Mouse (Mus musculus) embryonic facial prominence, embryonic 13.5 days (tissue): Measurements from ENCODE around the gene Serinc1. TPM values are rescaled to one million over a fixed set of nuclear protein-coding genes. Genes with fewer than 3 reads are reported as not detected.
"Not testable (repeated sequence)": the region's sequence is repeated elsewhere in the genome, so short reads cannot be mapped to it uniquely, and the experiment has no call there.

ENCODE experiments used
- ATAC-seq: fragments of 200-750 bp; cut with Nextera tagmentation; 2 replicates; pipeline ENCODE4 v1.8.0; 2017; ENCODE audit warnings: low read depth; ENCODE audit not compliant: insufficient number of reproducible peaks, insufficient read depth, low FRiP score, low TSS enrichment
- H3K27ac ChIP-seq: fragments of 300-500 bp; sonication (generic); 2 replicates; pipeline ENCODE4 v1.5.1; 2015; ENCODE audit warnings: moderate library complexity, mild to moderate bottlenecking, inconsistent platforms
- H3K27me3 ChIP-seq: fragments of 300-500 bp; sonication (generic); 2 replicates; pipeline ENCODE4 v1.6.1; 2015; ENCODE audit warnings: mild to moderate bottlenecking, inconsistent platforms
- H3K36me3 ChIP-seq: fragments of 300-500 bp; sonication (generic); 2 replicates; pipeline ENCODE4 v1.6.1; 2015; ENCODE audit warnings: mild to moderate bottlenecking, inconsistent platforms
- H3K4me1 ChIP-seq: fragments of 300-500 bp; sonication (generic); 2 replicates; pipeline ENCODE4 v1.6.1; 2015; ENCODE audit warnings: inconsistent platforms
- H3K4me2 ChIP-seq: fragments of 300-500 bp; sonication (generic); 2 replicates; pipeline ENCODE4 v1.6.1; 2015; ENCODE audit warnings: moderate library complexity, mild to moderate bottlenecking, inconsistent platforms
- H3K4me3 ChIP-seq: fragments of 300-500 bp; sonication (generic); 2 replicates; pipeline ENCODE4 v1.5.1; 2015; ENCODE audit warnings: mild to moderate bottlenecking, inconsistent platforms
- H3K9ac ChIP-seq: fragments of 300-500 bp; sonication (generic); 2 replicates; pipeline ENCODE4 v1.6.1; 2015; ENCODE audit warnings: mild to moderate bottlenecking, inconsistent platforms
- H3K9me3 ChIP-seq: fragments of 300-500 bp; sonication (generic); 2 replicates; pipeline ENCODE4 v1.6.1; 2016; ENCODE audit warnings: inconsistent platforms
- WGBS: fragments of 180-500 bp; shearing (Covaris S2); methylation state at CpG from one replicate; pipeline ENCODE4 v1.1.7; 2015; ENCODE audit warnings: mixed read lengths; 5-methylcytosine and 5-hydroxymethylcytosine counted together
- polyA plus RNA-seq: library from polyadenylated mRNA; unstranded; fragments of >200 nt; fragmentation: Nextera tagmentation; extraction: Ambion mirVana; gene quantifications from 2 replicates; pipeline ENCODE4 v1.2.1, GENCODE M21; 2015

Gene Serinc1
- 159 and 172 TPM in 2 replicates for polyA plus RNA-seq

DNA sequence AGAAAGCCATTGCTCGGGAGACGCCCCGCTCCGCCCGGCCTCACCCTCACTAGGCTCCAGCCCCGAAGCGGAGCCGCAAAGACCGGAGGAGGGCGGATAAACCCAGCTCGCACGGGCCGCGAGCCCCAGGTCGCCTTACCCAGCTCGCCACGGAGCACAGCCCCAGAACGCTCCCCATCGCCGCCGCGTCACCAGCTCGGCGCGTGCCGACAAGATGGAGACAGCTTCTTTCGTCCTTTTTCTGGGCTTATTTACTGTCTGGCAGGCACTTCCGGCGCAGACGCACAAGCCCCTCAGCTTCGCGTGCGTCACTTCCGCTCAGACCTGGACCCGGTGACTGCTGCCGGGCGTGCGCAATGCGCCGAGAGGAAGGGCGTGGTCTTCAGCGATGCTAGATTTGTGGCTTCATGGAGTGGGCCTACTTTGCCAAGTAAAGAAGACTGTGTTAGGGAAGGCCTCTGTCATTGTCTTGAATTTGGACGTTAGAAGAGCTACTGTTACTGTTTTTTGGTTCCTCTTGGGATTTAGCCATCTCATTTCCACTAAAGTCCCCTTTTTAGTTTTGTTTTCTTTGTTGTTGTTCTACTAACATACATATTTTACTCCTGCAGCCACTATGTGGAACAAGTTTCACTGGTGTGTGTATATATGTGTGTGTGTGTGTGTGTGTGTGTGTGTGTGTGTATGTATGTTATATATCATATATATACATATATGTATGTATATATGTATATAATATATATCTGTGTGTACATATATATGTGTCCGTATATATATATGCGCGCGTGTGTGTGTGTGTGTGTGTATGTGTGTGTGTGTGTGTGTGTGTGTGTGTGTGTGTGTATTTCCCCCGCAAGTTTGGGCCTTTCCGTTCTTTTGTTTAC, at the start of gene Serinc1:
Gene Serinc1, minus strand, starts transcription at position 313 of the 884 bp plus-strand sequence.
- H3K27me3 ChIP-seq, result 0 out of 2 replicates have a peak, but pooled peaks cover 4% of the 10 kb centered on the region
- H3K4me1 ChIP-seq, result peaks cover 17% of the 10 kb centered on the region
- peak within 1 kb of the TSS; percentile 92 for H3K9ac ChIP-seq
- ATAC-seq, result peak; percentile 98
- peaks cover 2% of the 10 kb centered on the region; the same call in 1 of the 2 replicates for H3K36me3 ChIP-seq
- H3K4me3 ChIP-seq, result peak within 1 kb of the TSS; percentile 89
- peak within 1 kb of the TSS; percentile 69 for H3K4me2 ChIP-seq
- 12% methylated on average over 49 of the region's 49 CpGs for WGBS
- H3K9me3 ChIP-seq, result no peaks in the 10 kb centered on the region
- H3K27ac ChIP-seq, result peak within 1 kb of the TSS; percentile 95

DNA sequence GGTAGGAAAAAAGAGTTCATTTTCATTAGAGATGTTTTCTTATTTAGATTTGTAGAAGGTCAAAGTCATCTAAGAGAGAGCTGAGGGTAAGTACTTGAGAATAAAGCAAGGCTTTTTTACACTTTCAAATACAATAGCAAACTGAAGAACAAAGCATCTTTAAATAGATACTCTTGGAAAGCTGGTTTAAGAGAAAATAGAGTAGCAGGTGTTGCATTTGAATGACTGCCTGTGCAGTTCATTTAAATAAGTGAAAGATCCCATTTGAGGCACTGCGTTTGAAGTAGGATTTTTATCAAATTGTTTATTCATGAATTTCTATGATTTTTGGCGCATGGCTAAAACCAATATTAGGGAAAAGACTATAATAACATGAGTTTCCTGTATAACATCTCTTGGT, 44.4 kb upstream of the Serinc1 start:
- H3K4me1 ChIP-seq, result no peaks in the 10 kb centered on the region
- no peaks in the 10 kb centered on the region for H3K36me3 ChIP-seq
- H3K4me3 ChIP-seq, result no peak overlapping the region
- WGBS, result 84% methylated on average over 2 of the region's 2 CpGs
- H3K27me3 ChIP-seq, result no peaks in the 10 kb centered on the region
- ATAC-seq, result no peak
- no peak overlapping the region for H3K9ac ChIP-seq
- H3K9me3 ChIP-seq, result no peaks in the 10 kb centered on the region
- no peak overlapping the region for H3K27ac ChIP-seq
- no peak overlapping the region for H3K4me2 ChIP-seq

DNA sequence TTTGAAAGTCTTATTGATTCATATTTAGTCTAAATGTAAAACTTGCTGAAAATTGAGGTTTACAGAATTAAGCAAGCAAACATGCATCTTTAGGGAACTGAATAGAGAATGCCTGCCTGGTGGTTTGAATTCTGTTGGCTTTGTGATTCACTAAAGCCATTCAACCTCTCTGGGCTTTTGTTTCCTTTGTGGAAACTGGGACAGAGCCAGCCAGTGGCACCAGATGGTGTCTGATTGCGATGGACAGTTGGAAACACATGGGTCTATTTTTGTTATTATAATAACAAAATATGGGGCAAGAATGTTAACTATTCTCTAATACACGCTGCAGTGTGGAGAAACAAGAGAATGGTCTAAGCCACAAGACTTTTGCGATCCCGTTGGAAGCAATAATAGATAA, 39.8 kb upstream of the Serinc1 start:
- ATAC-seq, result no peak
- WGBS, result 68% methylated on average over 4 of the region's 4 CpGs
- H3K4me1 ChIP-seq, result no peaks in the 10 kb centered on the region
- no peak overlapping the region for H3K4me3 ChIP-seq
- no peak overlapping the region for H3K4me2 ChIP-seq
- no peak overlapping the region for H3K27ac ChIP-seq
- H3K36me3 ChIP-seq, result no peaks in the 10 kb centered on the region
- H3K9ac ChIP-seq, result no peak overlapping the region
- H3K27me3 ChIP-seq, result no peaks in the 10 kb centered on the region
- no peaks in the 10 kb centered on the region for H3K9me3 ChIP-seq

DNA sequence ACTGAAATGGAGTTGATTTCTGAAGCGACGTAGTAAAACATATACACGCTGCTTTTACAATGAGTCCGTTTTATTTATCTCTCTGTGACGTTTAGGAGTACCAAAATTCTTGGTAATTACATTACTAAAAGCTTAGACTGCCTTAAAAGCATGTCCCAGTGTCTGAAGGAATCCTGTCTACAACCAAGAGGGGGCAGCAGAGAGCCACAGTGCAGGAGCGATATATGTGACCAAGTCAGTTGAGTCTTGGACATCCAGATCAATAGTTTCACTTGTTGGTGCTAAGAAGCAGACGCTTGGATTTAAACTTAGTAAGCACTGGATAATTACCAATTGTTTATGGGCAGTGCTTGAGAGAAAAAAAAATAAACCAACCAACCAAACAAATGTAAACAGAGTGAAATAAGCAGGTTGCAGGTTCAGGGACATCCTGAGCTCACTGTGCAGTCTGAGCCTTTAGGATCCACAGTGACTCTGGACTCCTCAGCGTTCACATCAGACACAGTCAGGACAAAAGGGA, 38.9 kb upstream of the Serinc1 start:
- ATAC-seq, result no peak
- Histone ChIP-seq H3K9me3 (no peaks in the 10 kb centered on the region), H3K4me3 (no peak overlapping the region), H3K9ac (no peak overlapping the region), H3K27ac (no peak overlapping the region), H3K36me3 (no peaks in the 10 kb centered on the region), H3K27me3 (no peaks in the 10 kb centered on the region), H3K4me2 (no peak overlapping the region), H3K4me1 (no peaks in the 10 kb centered on the region)
- WGBS, result 37% methylated on average over 8 of the region's 8 CpGs

DNA sequence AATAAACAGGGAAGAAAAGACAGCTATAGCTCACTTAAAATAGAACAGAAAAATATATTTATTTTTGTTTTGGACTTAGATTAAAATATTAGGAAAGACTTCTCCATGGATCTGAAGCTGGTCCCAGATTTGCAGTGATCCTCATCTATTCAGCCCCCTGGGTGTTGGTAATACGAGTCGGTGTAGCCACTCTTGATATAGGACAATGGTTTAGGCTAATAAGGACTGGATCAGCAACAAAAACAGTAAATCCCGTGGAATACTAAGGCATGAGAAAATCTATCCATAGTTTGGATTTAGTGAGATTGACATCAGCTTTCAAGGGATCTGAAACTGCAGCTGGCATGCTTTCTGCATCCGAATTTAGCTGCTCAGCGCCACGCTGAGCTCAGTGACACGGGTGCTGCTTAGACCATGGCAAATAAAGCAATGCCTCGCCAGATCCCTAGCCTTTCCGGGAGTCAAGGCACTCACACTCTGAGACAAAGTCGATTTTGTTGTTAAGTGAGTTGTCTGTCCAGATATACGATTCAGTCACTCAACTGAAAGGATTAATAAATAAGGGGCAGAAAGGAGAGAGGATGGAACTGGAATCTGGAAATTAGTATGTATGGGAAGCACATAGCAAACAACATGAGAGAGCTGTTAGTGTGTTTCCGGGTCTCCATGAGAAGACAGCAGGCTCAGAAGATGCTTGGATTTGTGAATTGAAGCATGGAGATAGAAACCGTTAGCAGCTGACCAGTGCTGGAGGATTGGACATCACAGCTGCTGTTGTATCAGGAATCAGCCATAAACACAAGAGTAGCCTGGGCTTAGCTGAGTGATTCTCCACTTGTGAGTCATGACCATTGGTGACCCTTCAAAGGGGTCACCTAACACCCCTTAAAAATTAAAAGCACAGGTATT, 36.9 kb upstream of the Serinc1 start:
- Histone ChIP-seq H3K9ac (no peak overlapping the region), H3K4me1 (no peaks in the 10 kb centered on the region), H3K36me3 (no peaks in the 10 kb centered on the region), H3K9me3 (no peaks in the 10 kb centered on the region), H3K27ac (no peak overlapping the region), H3K27me3 (no peaks in the 10 kb centered on the region), H3K4me2 (no peak overlapping the region), H3K4me3 (no peak overlapping the region)
- 70% methylated on average over 13 of the region's 13 CpGs for WGBS
- ATAC-seq, result no peak

DNA sequence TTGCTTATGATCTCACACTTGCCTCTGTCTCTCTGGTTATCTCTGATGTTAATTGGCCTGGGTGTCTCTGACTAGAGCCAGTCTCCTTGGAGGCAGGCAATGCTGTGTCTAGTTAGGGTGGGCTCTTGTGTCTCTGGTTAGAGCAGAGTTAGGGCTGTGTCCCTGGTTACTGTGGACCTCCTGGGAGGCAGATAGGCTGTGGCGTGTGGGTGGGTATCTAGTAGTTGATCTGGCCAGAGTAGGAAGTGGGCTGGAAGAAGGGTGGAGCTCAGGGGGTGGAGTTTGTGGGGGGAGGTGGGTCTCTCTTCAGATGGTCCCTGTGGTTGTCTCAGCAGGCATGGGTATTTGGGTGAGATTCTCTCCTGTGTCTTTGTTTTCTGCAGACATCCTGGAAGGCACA, 33.9 kb upstream of the Serinc1 start:
- Histone ChIP-seq H3K4me3 (no peak overlapping the region), H3K4me1 (no peaks in the 10 kb centered on the region), H3K36me3 (no peaks in the 10 kb centered on the region), H3K27ac (no peak overlapping the region), H3K9ac (no peak overlapping the region), H3K27me3 (no peaks in the 10 kb centered on the region), H3K4me2 (no peak overlapping the region), H3K9me3 (no peaks in the 10 kb centered on the region)
- 21% methylated on average over 1 of the region's 1 CpGs for WGBS
- no peak for ATAC-seq

DNA sequence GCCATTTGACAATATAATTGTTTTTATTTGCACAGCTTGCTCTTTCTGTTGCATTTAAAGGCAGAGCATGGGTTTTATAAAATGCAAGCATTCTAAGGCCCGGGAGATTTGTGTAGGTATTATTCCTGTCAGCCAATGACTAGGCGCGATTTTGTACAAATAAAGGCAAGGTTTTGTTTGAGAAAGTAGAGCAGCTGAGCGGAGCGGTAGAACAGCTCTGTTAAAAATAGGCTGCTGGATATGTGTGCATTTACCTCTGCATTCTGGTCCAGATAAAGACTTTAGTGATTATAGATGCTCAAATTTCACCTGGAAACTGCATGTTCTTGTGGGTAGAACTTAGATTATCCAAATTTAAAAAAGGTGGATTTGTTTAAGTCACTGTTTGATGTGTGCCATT, 25.3 kb upstream of the Serinc1 start:
- no peaks in the 10 kb centered on the region for H3K27me3 ChIP-seq
- no peak for ATAC-seq
- no peak overlapping the region for H3K27ac ChIP-seq
- no peak overlapping the region for H3K4me2 ChIP-seq
- H3K36me3 ChIP-seq, result no peaks in the 10 kb centered on the region
- H3K9me3 ChIP-seq, result no peaks in the 10 kb centered on the region
- no peaks in the 10 kb centered on the region for H3K4me1 ChIP-seq
- WGBS, result 71% methylated on average over 5 of the region's 5 CpGs
- no peak overlapping the region for H3K9ac ChIP-seq
- H3K4me3 ChIP-seq, result no peak overlapping the region

DNA sequence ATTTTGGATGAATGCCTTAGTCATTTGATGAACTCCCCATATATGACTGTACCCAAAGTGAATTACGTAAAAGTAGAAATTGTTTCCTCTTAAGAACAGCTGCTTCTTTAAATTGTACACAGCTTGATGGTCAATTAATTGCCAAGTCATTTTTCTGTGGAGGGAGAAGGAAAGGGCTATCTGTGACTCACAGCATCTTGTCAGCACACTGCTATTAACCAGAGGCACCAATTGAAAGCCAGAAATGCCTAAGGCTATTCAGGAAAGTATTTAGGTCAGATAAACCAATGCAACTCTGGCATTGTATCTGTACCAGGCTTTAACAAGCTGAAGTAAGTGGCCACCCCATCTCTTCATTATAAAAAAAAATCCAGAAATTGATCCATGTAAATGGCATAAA, 21.4 kb upstream of the Serinc1 start:
- Histone ChIP-seq H3K27me3 (no peaks in the 10 kb centered on the region), H3K4me1 (no peaks in the 10 kb centered on the region), H3K4me2 (no peak overlapping the region), H3K9me3 (no peaks in the 10 kb centered on the region), H3K36me3 (no peaks in the 10 kb centered on the region), H3K27ac (no peak overlapping the region), H3K4me3 (no peak overlapping the region), H3K9ac (no peak overlapping the region)
- 93% methylated on average over 1 of the region's 1 CpGs for WGBS
- ATAC-seq, result no peak

DNA sequence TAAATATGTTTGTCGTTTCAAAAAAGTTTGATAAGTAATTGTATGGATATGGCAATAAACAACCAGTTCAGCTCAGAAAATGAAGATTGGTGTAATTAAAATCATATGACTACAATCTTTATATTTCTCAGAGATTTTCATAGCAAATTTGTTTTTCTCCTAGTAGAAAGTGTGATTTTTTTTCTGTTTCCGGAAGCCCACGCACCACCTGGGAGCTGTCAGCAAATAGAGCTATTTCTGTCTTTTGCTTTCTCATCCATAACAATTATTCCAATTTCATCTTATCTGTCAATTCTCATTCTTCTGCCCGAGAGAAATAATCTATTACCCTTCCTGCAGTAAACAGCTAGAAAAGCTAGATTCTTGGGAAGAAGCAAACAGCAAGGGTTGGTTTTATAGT, 17.3 kb upstream of the Serinc1 start:
- H3K4me3 ChIP-seq, result no peak overlapping the region
- H3K9ac ChIP-seq, result no peak overlapping the region
- H3K9me3 ChIP-seq, result no peaks in the 10 kb centered on the region
- no peak overlapping the region for H3K27ac ChIP-seq
- no peaks in the 10 kb centered on the region for H3K27me3 ChIP-seq
- no peaks in the 10 kb centered on the region for H3K36me3 ChIP-seq
- 80% methylated on average over 4 of the region's 4 CpGs for WGBS
- no peak overlapping the region for H3K4me2 ChIP-seq
- no peak for ATAC-seq
- H3K4me1 ChIP-seq, result no peaks in the 10 kb centered on the region

DNA sequence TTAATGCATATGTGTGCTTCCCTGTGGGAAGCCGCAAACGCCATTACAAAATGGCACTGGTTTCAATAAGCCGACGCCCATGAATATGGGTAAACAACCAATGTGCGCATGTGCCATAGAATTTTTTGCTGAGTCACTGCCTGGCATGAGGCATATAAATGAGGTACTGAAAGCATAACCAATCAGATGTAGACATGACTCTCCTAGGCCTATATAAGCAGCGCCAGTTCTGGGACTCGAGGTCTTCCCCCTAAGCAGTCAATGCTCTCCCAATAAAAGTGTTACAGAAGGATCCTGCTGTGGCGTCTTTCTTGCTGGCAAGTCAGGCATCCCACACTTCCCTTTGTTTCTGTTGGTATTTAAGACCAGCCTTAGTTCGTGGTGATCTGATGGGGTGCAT, 11.6 kb upstream of the Serinc1 start:
- not testable (repeated sequence) for H3K9me3 ChIP-seq, H3K36me3 ChIP-seq, ATAC-seq, H3K4me2 ChIP-seq, H3K4me1 ChIP-seq, H3K27me3 ChIP-seq, H3K9ac ChIP-seq, H3K27ac ChIP-seq, H3K4me3 ChIP-seq
- WGBS, result 81% methylated on average over 9 of the region's 9 CpGs

DNA sequence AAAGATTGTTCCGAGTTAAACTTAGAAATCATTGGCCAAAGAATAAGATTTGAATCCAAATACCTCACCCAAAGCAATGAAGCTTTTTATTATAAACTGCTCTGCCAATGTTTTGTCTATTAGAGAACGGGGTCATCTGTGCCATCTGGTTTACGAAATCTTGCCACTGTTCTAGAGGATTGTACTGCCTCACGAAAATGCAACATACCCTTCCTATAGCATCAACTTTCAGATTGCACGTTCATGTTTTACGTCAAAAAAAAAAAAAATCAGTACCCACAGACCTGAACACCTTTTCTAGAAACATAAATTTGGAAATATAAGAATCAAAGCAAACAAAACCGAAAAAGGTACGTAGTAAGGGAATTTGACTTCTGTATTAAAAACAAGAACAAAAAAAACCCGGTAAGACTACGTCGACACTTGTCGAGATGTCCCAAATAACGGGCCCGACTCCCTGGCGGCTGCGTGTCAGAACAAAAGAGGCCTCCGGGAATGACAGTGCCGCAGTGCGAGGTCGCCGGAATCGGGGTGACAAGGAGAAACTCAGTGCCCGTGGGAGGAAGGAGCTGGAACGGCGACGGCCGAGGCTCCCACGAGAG, 613 bp downstream of the Serinc1 start:
- Histone ChIP-seq H3K9ac (peak overlapping the region; percentile 92), H3K4me3 (peak overlapping the region; percentile 89), H3K4me1 (peaks cover 17% of the 10 kb centered on the region), H3K27ac (peak overlapping the region; percentile 95), H3K27me3 (0 out of 2 replicates have a peak, but pooled peaks cover 2% of the 10 kb centered on the region), H3K4me2 (peak overlapping the region; percentile 69), H3K9me3 (no peaks in the 10 kb centered on the region), H3K36me3 (peaks cover 9% of the 10 kb centered on the region)
- WGBS, result 3% methylated on average over 28 of the region's 28 CpGs
- no peak; the same call in 1 of the 2 replicates for ATAC-seq
